Mouse (Mus musculus) olfactory bulb, adult 2 months (tissue): ENCODE data around the gene Stat5a.

Experiments used
- CTCF ChIP-seq: fragments of 200-500 bp; IDR thresholded peaks from 2 replicates; pipeline ENCODE4 v1.5.1; 2012; ENCODE audit warnings: low read depth, mild to moderate bottlenecking, low read length, moderate library complexity; ENCODE audit not compliant: insufficient read depth
- POLR2A ChIP-seq: fragments of 200-500 bp; IDR thresholded peaks from 2 replicates; pipeline ENCODE4 v1.6.1; 2012; ENCODE audit warnings: mild to moderate bottlenecking, low read depth, low read length, moderate library complexity; ENCODE audit not compliant: insufficient read depth

GRCm38 (mm10) chr11:100855178-100855577 is 4.0 kb upstream of the Stat5a start:
- TF ChIP-seq CTCF = no peak
- no peak for TF ChIP-seq POLR2A
